Mouse (Mus musculus) ovary, postnatal 14 days (tissue): ENCODE data around the gene Gpr4.

ENCODE experiments used
- DNase-seq: peaks from one replicate; pipeline ENCODE4 v3.0.0; 2022; ENCODE audit warnings: low spot score

The Gpr4 gene

DNA sequence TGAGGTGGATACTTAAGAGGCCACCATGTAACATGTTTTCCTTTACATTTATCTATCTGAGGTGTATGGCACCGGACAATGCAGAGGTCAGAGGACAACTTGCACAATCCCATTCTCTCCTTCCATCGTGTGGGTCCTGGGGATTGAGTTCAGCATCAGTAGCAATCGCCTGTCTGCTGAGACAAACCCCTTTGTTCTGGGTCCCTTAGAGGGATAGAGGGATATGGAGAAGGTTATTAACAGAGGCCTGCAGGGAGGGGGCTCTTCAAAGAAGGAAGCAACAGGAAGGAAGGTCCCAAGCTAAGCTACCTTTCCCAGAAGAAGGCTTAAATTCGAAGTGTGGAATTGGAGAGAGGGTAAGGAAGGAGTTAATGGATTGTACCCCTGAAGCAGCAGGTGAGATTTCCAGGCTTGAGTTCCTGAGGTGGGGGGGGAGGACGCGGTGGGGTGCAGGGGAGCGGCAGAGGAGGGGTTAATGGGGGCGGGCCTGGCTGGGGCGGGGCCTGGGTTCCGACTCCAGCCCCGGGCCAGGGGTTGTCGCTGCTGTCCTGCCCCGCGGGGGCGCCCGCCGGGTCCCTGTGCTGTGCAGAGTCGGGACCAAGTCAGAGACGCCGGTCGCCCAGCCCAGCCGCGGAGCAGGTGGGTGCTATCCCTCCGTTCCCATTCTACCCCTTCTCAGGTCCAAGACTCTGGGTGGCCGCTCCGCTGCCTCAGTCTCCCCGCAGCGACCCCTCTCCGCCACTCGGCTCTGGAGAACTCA, at the start of gene Gpr4:
Gpr4 (plus strand) TSS at position 543 of the 760 bp plus-strand sequence.
- no peak for DNase-seq

DNA sequence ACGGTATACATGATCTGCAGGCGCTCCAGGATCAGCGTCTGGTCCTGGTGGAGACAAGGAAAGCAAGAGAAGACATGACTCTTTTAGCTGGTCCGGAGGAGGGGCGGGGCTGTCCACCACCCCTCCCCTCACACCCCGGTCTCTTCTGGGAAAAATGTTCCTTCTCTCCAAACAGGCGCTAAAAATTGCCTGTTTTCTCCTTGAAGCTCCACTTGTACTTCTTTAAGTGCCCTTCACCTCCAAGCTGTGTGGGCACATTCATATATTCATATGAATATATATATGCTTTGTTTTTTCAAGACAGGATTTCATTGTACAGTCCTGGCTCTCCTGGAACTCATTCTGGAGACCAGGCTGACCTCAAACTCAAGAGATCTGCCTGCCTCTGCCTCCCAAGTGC, 49.4 kb upstream of the Gpr4 start:
- DNase-seq, result no peak

- no peak for DNase-seq
Observed at GRCm38 (mm10) chr7:19163752-19164151, 48.6 kb upstream of the Gpr4 start.

GRCm38 (mm10) chr7:19164189-19164588, 48.1 kb upstream of the Gpr4 start:
- no peak for DNase-seq

DNA sequence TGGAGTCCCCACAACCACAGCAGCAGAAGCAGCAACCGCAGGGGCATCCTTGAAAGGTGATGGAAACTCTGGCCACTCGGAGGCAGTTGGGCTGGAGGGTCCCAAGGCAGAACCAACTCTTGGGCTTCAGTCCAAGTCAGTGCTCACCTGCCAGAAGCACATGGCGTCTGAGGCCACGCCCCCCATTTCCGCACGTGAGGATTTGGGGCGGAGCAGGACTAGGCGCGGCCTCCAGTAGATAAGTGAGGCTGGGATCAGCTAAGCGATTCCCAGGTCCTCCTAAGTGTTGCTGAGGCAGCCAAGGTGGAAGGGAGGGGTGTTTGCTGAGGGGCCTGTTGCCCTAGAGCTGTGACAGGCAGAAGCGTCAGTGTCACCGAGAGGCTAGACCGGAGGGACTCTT, 47.4 kb upstream of the Gpr4 start:
- no peak for DNase-seq

DNA sequence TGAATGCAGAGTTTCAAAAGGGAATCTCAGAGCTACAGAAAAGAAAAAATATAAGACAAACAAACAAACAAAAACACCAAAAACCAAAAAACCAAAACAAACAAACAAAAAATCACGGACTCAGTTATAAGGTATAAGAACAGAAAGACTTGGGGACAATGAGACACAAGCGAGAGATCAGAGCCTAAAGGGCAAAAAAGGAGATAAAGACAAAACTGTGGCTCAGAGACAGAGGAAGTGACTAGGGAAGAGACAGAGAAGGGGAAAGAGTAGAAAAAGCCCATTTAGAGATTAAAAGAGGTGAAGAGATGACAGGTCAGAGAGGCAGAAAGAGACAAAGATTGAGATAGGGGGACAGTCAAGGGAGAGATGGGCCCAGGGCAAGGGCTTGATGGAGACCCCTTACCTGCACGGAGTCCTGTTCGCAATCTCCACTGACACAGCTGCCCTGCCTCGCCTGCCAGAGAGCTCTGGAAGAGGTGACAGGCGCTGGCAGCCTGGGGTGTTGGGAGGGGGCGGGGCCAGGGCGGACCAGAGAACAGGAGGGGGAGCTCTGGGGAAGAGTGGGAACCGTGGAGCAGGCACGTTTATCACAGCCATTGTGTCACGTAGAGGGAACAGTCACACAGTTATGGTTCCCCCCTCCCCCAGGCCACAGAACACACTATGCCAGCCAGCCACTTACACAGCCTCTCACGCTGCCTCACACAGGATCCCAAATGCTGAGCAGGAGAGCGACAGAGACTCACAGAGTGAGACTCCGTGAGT, 46.5 kb upstream of the Gpr4 start, which contains the start of gene Gipr:
Gipr (minus strand) TSS at position 472 of the 768 bp plus-strand sequence.
- no peak for DNase-seq

- no peak for DNase-seq
Observed at GRCm38 (mm10) chr7:19166990-19167389, 45.3 kb upstream of the Gpr4 start.

DNA sequence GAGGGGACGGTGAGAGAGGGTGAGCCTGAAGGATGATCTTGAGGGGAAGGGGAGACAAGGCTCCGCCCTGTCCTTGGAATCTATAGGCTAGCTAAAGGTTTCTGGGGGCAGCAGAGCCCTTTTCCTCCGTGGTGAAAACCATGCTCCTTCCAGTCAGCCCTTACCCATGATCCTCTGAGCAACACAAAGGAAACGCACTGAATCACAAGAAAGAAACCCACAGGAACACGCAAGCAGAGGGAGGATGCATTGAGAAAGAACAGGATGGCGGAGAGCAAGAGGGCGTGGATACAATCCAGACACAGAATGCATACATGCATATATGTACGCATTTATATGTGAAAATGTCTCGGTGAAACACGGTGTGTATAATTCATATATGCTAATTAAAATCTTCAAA, 42.8 kb upstream of the Gpr4 start:
- no peak for DNase-seq

DNA sequence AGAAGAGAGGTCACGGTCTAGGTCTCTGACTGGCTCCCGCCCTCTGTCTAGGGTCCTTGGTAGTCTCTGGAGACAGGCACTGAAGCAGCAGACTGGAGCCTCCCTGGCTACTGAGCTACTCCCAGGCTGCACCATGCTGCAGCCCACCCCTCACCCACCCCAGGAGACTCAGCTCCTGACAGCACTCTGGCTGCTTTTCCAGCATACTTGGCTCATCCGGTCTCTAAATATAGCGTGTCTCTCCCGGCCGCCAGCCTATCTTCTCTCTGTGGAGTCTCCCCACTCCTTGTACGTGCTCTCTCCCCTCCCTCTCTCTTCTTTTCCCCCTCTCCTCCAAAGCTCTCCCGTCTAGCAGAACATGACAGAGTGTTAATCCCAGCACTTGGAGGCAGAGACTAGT, 42.2 kb upstream of the Gpr4 start:
- no peak for DNase-seq

DNA sequence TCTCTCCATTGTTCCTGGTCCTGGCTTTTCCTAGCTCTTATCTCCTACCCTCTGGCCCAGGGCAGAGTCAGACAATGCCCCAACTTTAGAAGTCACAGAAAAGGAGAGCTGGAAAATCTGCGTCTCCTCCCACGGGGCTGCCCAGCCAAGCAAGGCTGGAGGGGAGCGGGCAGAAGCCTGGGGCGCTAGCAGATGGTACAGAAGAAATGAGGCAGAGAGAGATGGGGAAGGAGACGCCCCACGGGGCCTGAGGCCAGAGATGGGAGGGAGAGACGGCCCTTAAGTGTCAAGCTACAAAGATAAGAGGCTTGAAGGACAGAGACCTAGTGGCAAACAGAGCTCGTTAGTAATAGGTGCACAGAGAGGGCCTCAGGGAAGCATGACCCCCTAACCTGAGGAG, 40.5 kb upstream of the Gpr4 start:
- DNase-seq, result no peak

- peak; percentile 87 for DNase-seq
Observed at GRCm38 (mm10) chr7:19172874-19173273, 39.5 kb upstream of the Gpr4 start.

DNA sequence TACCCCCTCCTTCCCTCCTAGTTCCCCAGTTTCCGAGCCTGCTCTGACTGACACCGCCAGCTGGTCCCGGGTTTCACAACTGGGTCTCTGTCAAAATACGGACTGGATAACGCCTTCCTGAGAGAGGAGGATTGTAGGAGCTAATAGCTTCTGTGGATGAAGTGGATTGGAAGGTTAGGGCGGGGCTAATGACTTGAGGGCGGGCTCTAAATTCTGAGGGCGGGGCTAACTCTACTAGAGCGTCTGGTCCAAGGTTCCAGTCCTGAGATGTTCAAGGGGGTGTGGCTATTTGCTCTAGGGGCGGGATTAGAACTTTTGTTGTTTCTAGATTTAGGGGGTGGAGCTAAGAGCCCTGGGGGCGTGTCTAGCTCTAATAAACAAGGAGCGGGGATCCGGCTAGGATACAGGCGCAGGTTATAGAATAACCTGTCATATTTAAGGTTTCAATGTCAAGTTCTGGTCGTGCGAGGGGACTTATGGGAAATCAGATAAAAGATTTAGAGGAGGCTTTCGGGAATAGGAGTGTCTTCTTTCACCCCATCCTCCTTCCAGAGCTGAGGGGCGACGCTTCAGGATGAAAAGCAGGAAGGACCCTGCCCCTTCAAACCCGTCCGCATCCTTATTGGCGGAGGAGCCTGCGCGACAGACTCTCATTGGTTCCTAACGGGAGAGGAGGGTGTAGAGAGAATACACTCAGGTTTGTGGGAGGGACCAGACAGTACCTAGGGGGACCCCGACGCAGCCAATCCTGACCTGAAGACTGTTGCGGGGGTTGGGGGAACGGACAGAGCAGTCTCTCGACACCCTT, 36.4 kb upstream of the Gpr4 start, which contains the start of gene Eml2:
Eml2 (plus strand) TSS at position 714 of the 808 bp plus-strand sequence.
- DNase-seq, result no peak

- DNase-seq, result no peak
Observed at GRCm38 (mm10) chr7:19176516-19176947, 35.8 kb upstream of the Gpr4 start.

- no peak for DNase-seq
Observed at GRCm38 (mm10) chr7:19177216-19177615, 35.1 kb upstream of the Gpr4 start.

GRCm38 (mm10) chr7:19178035-19178434, 34.3 kb upstream of the Gpr4 start:
- DNase-seq, result no peak

- DNase-seq, result peak; percentile 69
Observed at GRCm38 (mm10) chr7:19178443-19179092, 33.8 kb upstream of the Gpr4 start.

- DNase-seq, result no peak
Observed at GRCm38 (mm10) chr7:19179173-19179572, 33.2 kb upstream of the Gpr4 start.

DNA sequence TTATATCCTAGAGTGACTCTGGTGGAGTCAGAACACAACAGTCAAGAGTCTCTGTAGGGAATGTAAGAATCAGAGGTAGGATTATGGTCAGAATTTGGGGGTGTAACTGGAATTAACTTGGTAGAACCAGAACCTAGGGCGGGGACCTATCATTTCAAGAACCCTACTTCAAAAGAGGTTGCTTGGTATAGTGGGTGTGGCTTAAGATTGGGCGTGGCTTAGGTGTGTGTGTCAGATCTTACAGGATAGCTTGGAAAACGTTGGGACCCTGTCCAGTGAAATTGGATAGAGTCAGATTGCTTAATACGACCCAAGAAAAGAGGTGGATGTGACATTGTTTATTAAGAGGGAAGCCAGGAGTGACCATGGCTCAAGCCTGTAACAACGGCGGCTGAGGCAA, 32.4 kb upstream of the Gpr4 start:
- DNase-seq, result no peak

DNA sequence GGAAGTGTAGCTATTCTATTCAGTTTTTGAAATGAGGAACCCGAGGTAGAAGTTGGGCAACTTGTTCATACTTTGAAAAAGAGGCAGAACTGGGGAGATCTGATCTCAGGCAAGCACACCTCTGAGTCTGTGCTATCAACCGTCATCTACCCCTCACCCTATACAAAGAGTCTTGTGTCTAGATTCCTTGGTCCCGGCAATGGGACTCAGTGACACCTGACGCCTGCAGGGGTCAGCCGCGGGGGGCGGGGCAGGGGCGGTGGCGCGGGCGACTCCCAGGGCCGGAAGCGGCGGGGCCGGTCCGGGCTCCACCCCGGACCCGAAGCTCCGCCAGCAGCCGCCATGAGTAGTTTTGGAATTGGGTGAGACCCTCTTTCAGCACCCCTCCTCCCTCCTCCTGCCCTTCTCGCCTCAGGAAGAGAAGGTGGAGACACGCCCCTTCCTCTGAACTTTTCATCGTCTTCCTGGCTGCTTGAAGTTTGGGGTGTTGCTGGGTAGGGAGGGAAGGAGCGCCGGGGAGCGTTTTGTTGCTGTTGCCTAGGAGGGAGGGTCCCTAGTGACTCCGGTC, 31.4 kb upstream of the Gpr4 start:
- DNase-seq, result no peak

DNA sequence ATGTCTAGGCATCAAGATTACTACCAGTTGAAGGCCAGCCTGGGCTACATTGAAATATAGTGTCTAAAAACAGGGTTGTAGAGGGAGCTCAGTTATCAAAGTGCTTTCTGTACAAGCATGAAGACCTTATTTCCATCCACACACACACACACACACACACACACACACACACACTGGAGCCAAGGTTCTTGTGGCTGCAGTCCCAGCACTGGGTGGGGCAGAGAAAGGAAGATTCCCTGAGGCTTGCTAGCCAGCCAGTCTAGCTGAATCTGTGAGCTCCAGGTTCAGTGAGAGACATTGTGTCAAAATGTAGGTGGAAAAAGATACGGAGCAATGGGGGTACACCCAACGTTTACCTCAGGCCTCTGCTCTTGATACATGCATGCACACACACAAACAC, 28.1 kb upstream of the Gpr4 start:
- DNase-seq, result no peak

DNA sequence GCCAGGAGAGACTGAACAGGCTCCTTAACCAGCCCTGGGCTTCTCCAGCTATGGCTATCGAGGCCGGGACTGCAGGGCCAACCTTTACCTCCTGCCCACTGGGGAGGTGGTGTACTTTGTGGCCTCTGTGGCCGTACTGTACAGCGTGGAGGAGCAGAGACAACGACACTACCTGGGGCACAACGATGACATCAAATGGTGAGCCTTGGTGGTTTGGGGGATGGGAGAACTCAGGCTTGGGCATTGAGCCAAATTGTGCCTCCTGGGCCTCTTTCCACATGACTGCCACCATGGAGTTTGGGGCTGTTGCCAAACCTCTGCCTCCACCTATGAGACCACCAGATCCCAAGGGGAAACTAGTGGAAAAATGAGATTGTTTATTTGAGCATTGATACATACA, 27.6 kb upstream of the Gpr4 start:
- DNase-seq, result no peak

DNA sequence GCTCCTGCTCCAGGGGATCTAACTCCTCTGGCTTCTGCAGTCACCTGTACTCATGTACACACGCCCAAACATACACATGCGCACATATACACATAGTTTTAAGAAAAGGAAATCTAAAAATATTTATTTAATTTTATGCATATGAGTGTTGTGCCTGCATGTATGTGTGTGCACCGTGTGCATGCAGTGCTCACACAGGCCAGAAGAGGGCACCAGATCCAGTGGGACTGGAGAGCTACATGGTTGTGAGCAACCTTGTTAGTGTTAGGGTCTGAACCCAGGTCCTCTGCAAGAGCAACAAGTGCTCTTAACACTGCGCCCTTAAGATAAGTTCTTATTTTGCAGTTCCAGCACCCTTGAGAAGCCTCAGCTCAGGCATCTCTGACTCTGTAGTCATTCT, 17.7 kb upstream of the Gpr4 start:
- no peak for DNase-seq
